Mouse (Mus musculus) spleen, postnatal 36 days (tissue): ENCODE results near the gene Tmem220.

Experiments used
- DNase-seq, 2 experiments: peaks; one replicate each; pipeline ENCODE4 v3.0.0; 2022; ENCODE audit warnings: low spot score in 2 of 2, mixed read lengths in 1 of 2

Tmem220 gene

DNA sequence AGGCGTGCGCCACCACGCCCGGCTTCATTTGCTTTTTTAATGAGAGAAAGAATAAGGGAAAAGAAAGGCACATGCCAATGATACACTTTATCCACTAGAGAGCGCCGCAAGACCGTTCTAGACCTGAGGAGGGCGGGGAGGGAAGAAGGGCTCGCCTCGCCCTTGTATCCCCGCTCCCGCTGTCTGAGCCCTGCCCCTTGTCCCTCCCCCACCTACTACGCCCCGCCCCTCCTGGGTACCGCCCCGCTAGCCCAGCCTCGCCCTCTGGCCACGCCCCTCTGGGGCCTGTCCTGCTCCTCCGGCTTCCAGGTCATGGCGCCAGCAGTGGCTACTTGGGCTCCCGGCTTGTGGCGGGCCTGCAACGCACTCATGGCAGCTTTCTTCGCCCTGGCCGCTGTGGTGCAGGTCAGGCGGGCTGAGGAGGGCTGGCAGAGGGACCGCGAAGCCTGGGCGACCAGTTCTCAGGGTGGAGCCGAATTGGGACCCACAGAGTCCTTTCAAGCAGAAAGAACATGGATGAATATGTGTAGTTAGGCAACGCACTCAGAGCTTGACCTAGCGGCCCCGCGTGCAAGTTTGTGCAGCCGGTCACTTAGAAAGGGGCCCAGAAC is at the start of gene Tmem220:
Gene Tmem220 (plus strand): TSS at position 288 of the 611 bp plus-strand sequence.
- DNase-seq: peak; percentile 90 to 92

DNA sequence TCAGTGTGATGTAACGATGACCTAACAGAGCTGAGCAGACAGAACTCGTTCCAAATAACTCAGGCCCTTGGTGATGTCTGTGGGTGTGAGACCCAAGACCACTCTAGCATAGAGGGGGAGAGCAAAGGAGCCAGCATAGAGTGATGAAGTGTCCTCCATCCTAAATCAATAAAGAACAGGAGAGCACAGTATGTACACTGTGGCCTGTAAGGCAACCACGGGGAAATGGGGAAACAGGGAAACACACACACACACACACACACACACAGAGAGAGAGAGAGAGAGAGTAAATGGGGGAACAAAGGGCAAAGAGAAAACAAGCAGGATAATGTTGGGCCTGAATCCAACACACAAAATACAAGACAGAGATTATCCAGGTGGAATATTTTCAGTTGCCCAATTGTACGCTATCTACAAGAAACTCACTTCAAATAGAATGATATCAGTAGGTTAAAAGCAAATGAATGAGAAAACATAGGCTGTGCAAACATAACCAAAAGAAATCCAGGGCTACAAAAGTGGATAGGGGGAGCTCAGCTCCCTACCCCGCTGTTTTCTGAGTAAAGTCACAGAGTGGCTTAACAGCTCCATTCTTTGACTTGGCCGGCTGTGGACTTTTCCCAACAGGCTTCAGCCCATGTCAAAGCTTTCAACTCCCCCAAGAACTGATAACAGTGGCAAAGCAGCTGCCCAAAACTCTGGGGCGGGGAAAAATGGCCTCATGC is 49.2 kb upstream of the Tmem220 start:
- DNase-seq: no peak

DNA sequence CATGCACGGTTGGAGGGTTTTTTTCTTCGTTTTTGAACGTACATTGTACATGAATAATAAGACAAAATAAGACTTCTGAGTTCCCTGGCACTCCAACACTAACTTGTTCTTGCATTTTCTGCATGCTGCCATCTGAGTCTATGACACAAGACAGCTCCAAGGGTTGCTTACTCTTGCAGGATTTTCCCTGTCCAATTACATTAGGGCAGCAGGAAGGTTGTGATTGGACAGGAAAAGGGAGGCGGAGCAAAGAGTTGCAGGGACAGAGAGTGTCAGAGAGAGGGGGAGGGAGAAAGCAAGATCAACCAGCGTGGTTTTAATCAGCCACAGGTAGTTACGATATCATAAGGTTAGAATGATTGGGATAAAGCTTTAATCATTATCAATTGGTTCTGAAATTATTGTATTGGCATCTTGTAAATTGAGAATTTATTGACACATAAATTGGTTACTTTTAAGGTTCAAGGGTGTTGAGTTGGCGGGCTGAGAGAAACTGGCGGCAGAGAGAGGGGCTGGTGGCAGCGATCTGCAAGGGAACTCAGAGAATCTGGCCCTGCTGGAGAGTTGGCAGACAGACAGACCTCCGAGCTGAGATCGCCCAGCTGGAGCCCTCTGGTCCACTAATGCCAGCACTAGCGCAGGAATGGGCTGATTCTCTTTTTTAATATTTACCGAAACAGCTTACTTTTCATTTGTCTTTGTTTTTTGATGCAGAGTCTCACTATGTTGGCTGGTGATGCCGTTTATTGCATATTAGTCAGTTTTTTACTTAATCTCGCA is 43.4 kb upstream of the Tmem220 start:
- no peak for DNase-seq

DNA sequence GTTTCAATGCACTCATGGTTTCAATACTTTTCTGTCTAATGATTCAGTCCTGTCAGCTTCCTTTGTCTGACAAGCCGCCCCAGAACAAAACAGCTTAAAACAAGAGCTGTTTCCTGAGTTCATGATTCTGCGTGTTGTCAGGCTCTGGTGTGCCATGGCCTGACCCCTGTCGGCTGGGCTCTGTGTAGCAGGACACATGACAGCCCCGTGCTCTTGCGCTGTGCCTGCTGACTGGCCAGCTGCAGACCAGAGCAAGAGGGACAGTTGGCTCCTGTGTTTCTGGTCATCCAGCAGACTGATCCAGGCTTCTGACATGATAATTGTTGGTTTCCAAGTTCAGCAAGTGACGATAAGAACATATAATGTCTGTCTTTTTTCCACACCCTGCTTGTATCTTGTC is 42.2 kb upstream of the Tmem220 start:
- peak; percentile 34 to 48 for DNase-seq

DNA sequence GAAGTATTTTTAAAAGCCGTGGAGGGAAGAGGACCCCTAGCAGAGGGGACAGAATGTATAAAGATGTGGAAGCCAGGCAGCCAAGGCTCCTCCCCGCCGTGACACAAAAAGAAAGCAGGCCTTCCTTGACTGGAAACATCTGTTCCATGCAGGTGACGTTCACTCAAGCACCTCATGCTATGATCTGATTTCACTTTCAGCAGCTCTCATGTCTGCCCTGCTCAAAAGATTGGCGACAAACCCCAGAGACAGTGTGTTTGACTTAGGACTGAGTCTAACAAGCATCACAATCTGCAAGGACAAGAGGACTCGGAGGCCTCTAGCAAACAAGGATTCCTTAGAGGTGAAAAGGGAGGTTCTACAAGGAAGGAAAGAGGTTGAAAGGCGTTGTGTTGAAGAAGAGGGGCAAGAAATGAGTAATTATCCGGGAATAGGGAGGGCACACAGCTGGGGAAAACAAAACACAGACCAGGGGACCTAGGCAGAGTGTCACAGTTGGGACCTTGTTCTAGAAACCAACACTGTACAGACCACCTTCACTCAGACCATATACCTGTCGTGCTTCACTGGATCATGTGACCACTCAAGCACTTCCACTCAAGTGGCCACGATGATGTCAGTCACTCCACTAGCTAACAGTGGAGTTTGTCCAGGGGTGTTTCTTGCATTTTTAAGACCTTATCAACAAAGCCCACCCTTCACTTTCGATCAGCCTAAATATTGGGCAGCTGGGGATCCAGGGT is 41.4 kb upstream of the Tmem220 start:
- DNase-seq: no peak

DNA sequence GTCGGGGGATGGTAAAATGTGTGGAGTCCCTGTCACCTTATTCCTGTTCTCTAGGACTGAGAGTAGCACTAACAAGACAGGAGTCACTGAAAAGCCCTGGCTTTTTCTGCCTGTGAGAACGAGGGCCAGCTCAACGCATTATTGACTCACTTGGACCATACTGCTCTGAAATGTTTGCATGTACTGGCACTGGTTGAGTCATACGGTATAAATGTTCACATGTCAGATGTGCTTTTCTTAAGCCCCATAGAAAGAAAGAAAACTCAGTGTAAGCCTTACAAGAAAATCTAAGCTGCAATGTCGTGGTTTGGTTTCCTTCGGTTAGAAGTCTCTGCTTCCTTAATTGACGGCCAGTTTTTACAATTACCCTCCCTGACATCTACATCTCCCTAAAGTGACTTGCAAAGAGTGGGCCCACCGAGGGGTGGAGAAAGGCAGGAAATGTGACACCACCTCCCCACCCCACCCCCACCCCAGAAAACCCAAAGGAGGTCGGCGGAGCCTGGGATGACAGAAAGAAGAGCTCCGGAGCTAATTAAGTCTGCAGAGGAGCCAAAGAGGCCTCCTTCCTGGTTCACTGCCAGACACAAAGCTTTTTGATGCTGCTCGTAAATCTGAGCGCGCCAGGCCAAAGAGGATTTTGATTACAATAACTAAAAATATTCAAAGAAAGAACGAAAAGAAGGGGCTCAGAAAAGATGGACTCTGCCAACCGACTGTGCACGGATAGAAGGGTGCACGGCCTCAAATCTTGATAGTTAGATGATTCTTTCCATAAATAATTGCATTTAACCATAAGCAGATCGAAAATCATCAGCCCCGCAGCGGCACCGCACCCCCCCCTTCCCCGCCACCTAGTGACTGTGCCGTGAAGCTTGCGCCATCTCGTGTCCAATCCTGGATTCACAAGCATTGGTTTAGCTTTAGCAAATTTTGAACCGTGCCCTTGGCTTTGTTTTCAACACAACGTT is 40.5 kb upstream of the Tmem220 start:
- peak; percentile 29 to 52 for DNase-seq

DNA sequence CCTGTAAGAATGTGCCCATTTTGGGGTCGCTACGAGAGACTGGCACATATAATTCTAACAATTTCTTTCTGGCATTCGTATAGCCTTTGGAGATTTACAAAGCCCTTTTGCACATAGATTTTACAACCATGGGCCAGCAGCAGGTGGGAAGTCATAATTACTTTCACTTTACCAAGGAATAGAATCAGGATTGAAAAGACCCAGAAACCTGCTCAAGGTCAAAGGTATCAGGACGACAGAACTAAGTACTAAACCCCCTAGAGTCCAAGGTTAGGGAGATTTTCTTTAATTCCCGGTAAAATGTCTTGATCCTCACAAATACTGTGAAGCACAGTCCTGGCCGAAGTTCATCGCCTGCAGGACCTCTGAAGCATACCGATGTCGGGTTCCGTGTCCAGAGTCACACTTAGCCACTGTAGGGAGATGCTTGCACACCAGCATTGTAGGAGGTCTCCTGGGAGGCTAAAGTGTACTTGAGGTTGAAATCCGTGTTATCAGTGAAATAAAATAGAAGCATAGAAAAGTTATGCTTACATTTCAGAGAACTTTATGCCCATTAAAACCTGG is 39.7 kb upstream of the Tmem220 start:
- DNase-seq: no peak

DNA sequence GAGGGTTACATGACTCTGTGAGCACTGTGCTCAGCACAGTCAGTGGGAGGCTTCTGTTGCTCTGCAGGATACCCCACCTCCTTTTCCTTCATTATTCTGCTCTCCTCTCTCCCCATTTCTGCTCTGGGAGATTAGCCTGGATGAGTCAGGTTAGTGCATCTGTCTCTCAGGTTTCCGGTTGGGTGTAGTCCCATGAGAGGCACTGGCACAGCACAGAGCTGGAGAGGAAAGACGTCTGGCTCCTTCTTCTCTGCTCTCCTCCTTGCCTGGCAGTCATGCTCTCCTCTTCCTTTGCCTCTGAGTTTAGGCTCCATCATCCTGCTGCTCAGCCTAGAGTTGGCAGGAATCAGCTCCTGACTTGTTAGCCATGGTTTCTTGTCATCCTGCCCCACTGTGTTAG is 32.8 kb upstream of the Tmem220 start:
- DNase-seq: no peak

DNA sequence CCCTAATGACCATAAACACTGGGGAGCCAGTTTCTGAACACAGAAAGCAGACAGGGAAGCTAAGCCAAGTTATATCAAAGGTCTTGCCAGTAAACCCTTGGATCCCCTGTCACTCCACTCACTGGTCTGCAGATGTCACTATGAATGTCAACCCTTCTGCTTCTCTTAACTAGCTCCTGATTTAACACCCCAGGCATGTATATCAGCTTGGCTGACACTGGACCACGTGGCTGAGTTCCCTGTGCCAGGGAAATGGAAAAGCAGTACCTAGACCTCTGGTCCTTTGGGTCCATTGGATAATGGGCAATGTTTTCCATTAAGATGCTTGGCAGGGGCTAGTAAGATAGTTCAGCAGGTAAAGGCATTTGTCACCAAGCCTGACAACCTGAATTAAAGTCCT is 31.3 kb upstream of the Tmem220 start:
- no peak for DNase-seq

DNA sequence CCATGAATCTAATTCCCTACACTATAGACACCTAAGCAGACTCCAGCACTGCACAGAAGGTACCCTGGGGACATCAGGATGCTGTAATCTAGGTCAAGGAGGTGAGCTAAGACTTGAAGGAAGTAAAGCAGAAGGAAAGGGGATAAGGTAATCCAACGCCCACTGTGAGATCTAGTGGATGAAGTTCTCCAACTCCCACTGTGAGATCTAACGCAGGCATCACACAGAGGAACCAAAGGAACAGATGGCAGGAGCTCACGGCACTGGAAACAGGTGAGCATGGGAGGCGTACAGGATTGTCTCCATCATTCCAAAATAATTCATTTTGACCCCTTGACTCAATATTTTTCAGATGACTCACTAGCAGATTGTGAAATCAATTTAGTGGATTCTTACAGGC is 28.5 kb upstream of the Tmem220 start:
- no peak for DNase-seq

DNA sequence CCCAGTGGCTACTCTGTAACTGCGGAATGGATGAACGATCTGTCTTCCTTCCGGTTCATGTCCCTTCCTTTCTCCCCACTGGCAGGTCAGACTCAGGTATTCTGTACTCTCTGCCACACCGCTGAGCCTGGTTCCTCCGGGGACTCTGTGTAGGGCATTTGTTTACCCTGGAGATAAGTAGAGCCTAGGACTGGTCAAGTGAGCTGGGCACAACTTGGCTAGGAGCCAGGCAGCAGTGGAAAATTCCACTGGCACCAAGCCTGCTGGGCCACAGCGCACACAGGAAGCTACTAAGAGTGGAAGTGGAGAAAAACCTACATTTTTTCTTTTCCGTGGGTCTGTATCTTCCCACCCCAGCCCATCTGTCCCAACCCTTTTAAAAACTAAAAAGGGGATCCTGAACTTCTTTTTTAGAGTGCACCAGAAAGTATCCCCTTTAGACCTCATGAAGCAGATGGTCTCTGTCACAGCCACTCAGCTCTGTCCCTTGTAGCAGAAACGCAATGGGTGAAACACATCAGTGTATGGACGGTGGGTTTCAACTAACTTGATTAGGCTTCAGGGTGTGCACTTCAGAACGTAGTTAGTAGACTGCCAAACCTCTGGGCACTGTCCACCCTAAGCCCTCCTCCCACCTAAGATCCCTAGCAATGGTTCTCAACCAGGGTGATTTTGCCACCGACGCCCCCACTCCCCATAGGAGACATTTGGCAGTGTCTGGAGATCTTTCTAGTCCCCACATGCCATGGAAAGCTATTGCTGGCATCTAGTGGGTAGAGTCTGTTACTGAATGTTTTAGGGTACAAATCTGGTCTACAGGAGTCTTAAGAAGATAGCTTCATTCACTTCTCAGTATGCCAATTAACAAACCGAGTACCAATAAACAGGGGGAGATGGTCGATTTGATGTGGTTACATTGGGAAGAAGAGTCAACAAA is 26.2 kb upstream of the Tmem220 start:
- DNase-seq: no peak

DNA sequence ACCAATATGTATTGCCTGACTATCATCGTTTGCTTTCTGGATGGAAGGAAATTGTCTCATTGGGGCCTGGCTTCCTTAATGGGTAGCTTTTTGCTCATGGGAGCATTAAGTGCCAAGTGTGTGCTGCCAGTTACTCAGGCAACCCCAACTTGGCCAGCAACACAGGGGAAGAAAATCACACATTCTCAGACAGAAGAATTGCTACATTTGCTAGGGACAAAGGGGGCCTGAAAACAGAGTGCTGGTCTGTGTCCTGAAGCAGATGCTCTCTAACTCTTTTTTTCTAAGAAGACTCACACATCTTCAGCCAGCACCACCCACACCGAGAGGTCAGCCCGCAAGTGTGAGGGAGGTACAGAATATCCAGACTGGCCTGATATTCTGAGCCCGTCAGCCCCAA is 24.3 kb upstream of the Tmem220 start:
- DNase-seq: no peak

DNA sequence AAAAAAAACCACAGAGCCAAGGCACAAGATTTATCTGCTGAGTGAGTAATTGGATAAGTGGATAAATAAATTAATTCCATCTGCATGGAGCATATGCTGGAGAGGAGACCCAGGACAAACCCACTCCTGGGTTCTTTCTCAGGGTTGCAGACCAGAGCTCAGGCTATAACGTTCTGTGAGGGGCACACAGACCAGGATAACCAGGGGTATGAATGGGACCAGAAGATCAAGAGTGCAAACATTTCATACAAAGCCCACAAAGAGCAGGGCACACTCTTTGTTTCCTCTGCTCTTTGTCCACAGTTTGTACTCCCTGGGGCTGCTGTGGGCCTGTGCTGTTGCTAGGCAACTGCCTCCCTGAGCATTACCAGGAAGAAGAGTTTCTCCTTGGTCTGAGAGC is 23.2 kb upstream of the Tmem220 start:
- DNase-seq: no peak

DNA sequence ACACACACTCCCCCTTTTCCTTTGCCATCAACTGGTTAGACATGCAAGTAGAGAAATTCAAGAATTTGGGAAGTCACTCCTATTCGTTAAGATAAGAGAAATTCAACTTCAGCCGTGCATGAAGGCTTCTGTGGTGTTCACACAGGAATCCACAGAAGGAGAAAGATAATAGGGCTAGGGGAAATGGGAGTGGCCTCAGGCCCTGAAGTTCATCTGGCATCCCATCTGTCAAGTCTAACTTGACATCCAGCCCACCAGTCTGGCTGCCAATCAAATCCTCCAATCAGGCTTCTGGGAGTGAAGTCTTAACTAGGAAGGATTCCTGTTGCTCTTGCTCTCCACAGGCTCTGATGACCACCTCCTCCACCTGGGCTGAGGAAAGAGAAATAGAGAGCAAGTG is 22.0 kb upstream of the Tmem220 start:
- no peak for DNase-seq

DNA sequence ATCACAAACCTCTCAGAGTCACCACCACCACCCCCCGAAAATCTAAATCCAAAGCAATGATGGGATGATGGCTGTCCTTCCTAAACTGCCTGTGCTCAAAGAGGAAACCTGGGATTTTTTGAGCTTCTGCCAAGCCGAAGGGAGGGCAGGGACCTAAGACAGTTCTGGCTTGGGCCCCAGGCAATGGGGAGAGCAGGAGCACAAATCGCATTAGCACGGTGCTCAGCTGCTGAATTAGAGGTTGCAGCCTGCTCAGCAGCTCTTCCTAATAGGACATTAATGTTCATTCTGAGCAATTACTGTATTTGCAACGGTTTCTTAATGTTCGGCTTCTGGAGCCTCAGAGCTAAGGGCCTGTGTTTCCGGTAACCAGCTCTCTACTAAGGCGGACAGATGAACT is 17.0 kb upstream of the Tmem220 start:
- no peak for DNase-seq

DNA sequence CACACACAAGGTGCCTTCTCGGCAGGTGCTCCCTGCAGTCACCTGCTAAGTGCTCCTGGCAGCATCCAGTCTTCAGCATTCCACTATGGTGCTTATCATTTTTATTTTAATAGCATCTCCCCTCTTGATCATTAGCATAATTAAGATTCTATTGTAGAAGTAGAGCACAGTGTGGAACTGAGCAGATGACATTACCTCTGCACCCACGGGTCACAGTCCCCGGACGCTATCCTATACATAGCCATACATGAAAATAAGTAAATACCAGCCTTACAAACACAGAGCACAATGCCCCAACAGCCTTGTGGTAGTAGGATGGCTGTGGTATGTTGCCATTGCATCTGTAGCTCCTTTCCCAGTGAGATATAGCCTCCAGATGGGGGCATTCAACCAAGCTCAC is 16.4 kb upstream of the Tmem220 start:
- no peak for DNase-seq

DNA sequence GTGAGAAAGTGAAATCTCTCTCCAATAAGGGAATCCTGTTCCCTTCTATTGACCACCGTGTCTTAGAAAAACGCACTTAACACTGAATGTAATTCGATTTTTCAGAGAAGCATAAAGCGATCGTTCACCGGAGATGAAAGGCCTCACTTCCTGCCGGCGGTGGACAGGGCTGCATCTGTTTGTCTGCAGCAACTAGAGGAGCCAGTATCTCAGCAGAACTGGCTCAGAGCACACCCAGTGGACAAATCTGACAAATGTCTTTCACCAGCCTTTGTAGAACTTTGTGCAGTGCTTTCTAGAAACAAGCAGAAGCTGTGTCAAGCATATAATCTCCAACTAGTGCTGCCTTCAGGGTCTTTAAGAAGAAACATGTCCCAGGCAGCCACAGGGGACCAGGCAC is 14.5 kb upstream of the Tmem220 start:
- DNase-seq: no peak

DNA sequence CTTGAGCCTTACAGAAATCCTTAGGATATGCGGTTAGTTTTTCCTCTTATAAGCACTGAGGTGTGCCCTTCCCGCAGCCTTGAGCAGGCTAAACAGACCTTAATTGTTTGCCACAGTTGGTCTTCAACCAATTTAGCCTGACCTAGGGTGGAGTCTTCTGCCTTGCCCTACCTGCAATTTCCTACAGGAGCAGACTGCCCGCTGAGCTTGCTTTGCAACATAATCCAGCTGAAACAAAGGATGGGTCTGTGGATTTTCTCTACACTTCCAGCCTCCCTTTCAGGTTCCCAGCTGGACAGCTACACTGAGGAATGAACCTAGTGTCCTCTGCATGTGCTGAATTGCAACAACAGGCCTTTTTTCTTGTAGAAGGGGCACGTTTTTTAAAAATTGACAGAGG is 13.3 kb upstream of the Tmem220 start:
- DNase-seq: no peak

DNA sequence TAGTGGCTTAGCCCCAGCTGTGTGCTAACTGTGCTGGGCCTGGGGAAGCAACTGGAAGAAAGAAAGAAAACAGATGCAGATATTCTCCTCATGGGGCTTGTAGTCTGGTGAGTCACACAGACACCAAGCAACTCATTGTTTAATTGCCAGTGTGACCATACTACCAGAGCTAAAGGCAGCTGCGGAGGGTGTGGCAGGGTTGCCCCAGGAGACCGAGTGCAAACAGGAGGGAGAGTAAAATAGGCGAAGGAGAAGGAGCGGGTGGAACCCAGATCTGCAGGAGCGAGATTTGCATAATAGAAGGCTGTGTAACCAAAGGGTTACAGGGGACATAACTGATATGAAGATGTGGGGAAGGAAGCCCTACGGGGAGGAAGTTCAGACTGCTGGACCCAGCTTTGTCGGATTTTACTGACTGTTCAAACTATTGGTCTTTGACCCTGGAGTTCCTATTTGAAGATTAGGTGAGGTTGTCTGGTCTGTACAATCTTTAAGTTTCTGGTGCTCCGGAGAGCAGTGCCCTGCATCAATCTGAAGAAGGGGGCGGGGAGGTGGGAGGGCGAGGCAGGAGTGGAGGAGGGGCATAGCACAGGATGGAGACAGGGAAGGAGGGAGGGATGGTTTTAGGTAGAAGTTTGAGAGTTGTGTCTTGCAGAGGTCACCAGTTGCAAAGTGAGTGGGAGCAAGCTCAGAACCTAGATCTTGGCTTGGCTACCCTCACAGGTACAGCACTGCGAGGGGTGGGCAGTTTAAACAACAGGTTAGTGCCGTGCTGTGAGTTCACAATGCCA is 7.0 kb upstream of the Tmem220 start:
- no peak for DNase-seq
